Mouse (Mus musculus): ENCODE data around the gene Rgma. TPM values are rescaled to one million over a fixed set of nuclear protein-coding genes. Genes with fewer than 3 reads are reported as not detected.
A peak's percentile ranks its signal among the peaks of the same experiment; 100 is the strongest.

Rgma gene
- total and polyA plus RNA-seq, 2 experiments from 2014 or later, result 36.5 to 139 TPM

- Histone ChIP-seq H3K36me3 (ENCODE audit: insufficient read depth, low read length) (peaks cover 64% of the 10 kb centered on the region), H3K9me3 (ENCODE audit: low read length) (no peaks in the 10 kb centered on the region), H3K4me2 (ENCODE audit: low read depth, low read length) (no peak overlapping the region), H3K4me1 (ENCODE audit: insufficient read depth, low read length) (no peaks in the 10 kb centered on the region), H3K9ac (replicated peaks; ENCODE audit: low read length) (no peak overlapping the region), H3K27ac (peak overlapping the region; percentile 15; the same call in 1 of the 2 replicates), H3K27me3 (ENCODE audit: insufficient read depth, low read length) (no peaks in the 10 kb centered on the region), H3K4me3 (ENCODE audit: low read length) (no peak overlapping the region)
- 84% methylated on average over 12 of the region's 12 CpGs for WGBS
- DNase-seq (ENCODE audit: low spot score) (no peak), ATAC-seq (no peak)
- TF ChIP-seq CTCF (IDR thresholded peaks at IDR 0.05; ENCODE audit: low read depth), result no peak
Measured at GRCm38 (mm10) chr7:73454113-73454512, 78.8 kb downstream of the Rgma start.

DNA sequence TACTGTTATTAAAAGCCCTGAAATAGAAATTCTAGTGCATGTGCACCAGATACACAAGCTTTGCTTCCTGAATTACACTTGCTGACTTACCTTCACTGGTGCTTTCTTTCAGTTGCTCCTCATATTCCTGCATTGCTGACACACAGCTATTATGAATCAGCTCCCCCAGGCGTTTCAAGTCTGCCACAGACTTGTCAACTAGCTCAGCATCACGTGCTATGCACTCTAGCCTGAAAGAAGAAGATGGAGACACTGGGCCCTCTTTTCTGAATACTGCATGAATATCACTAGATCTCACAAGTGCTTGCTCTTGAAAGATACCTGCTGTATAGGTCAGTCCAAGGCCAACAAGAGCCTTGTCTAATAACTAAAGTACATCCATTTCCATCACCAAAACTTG is 88.2 kb downstream of the Rgma start:
- no peak overlapping the region for H3K4me2 ChIP-seq (ENCODE audit: low read depth, low read length)
- H3K9me3 ChIP-seq (ENCODE audit: low read length), result no peaks in the 10 kb centered on the region
- no peaks in the 10 kb centered on the region for H3K4me1 ChIP-seq (ENCODE audit: insufficient read depth, low read length)
- H3K27ac ChIP-seq, result no peak overlapping the region
- no peak overlapping the region for H3K4me3 ChIP-seq (ENCODE audit: low read length)
- H3K27me3 ChIP-seq (ENCODE audit: insufficient read depth, low read length), result no peaks in the 10 kb centered on the region
- no peak overlapping the region for H3K9ac ChIP-seq (replicated peaks; ENCODE audit: low read length)
- ATAC-seq, result no peak
- H3K36me3 ChIP-seq (ENCODE audit: insufficient read depth, low read length), result peaks cover 70% of the 10 kb centered on the region
- 74% methylated on average over 2 of the region's 2 CpGs for WGBS
- DNase-seq (ENCODE audit: low spot score), result no peak
- TF ChIP-seq CTCF (IDR thresholded peaks at IDR 0.05; ENCODE audit: low read depth), result no peak

DNA sequence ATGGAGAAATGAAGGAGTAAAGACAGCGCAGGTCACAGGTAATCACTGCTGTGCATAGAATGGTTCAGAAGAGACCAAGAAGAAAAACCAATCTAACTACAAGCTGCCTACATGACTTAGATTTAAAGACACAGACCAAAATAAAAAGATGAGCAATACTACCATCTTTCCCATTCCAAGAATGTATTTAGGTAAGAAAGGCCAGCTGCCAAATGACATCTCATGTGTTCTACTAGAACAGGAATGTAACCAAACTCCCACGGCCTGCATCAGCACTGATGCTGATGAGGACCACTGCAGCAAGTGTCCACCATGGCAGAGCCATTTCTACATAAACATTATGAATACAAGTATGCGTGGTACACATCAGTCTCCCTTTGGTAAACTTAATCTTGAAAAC is 92.4 kb downstream of the Rgma start:
- no peaks in the 10 kb centered on the region for H3K9me3 ChIP-seq (ENCODE audit: low read length)
- 95% methylated on average over 3 of the region's 3 CpGs for WGBS
- H3K27ac ChIP-seq, result no peak overlapping the region
- no peak overlapping the region for H3K4me3 ChIP-seq (ENCODE audit: low read length)
- no peaks in the 10 kb centered on the region for H3K4me1 ChIP-seq (ENCODE audit: insufficient read depth, low read length)
- DNase-seq (ENCODE audit: low spot score) (no peak), ATAC-seq (no peak)
- no peaks in the 10 kb centered on the region for H3K27me3 ChIP-seq (ENCODE audit: insufficient read depth, low read length)
- H3K9ac ChIP-seq (replicated peaks; ENCODE audit: low read length), result no peak overlapping the region
- H3K36me3 ChIP-seq (ENCODE audit: insufficient read depth, low read length), result peaks cover 72% of the 10 kb centered on the region
- H3K4me2 ChIP-seq (ENCODE audit: low read depth, low read length), result no peak overlapping the region
- no peak for TF ChIP-seq CTCF (IDR thresholded peaks at IDR 0.05; ENCODE audit: low read depth)

Other genes with a start within 250 kb of the Rgma start
- gene Chd2, start 166.3 kb downstream of the Rgma start, total RNA-seq (2014; rRNA removed), result 33.4 and 35.2 TPM in 2 replicates
- 36.1 and 40.7 TPM in 2 replicates for gene Chd2, start 166.3 kb downstream of the Rgma start, polyA plus RNA-seq (2015; fragmentation: Nextera tagmentation; extraction: Ambion mirVana)

Measured in hindbrain, postnatal 0 days (tissue).